Mouse (Mus musculus) kidney, postnatal 4 days (tissue): ENCODE data around the gene Mpdz.

ENCODE experiments used
- DNase-seq, 2 experiments: peaks; one replicate each; pipeline ENCODE4 v3.0.0; 2021; ENCODE audit warnings: mixed read lengths in 2 of 2

The Mpdz gene

DNA sequence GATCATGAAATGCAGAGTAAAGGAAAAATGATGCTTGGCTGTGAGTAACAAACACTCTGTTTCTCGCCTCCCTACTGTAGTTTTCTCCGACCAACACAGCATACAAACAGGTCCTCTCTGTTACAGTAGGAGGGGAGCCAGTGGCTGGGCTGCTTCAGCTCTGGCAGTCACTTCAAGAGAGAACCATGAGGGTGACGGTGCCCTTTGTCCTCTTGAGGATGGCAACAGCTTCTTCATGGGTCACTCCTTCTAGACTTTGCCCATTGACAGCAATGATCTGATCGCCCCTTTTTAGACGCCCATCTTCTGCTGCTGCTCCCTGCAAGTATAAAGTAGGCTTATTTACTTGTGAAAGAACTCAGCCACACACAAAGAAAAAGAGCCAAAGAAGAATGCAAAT lies 163.2 kb downstream of the Mpdz start:
- DNase-seq, result peak in 1 of 2 experiments; percentile 35

DNA sequence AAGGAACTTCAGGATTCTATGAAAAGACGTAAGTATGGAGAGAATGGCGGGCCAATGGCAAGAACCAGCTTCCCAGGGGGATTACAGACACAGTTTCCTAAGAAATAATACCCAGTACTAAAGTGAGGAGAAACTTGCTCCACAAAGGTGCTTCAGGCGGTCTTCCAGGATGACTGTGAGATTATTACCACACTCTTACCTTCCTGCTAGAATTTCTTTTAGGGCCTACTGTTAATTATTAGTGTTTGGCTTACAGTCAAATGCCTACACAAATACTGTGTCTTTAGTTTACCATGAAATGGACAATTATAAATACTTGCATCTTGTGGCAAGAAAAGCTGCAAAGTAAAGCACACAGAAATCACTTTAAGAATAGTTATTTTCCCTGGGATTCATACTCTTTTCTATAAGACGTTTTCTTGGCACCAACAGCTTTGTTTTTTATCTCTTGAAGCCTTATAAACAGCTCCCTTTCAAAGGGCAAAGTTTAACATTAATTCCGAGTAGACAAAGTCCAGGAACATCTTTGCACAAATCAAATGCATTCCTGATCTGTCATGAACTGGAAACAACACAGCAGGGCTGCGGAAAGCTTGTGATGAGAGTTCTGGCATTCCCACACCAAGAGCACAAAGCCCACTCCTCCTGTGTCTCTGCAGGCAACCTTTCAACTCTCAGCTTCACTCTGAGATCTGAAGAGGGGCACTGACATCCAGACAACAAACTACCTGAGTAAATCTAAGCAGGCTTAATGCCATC lies 166.5 kb downstream of the Mpdz start:
- peak; percentile 31 to 62 for DNase-seq

DNA sequence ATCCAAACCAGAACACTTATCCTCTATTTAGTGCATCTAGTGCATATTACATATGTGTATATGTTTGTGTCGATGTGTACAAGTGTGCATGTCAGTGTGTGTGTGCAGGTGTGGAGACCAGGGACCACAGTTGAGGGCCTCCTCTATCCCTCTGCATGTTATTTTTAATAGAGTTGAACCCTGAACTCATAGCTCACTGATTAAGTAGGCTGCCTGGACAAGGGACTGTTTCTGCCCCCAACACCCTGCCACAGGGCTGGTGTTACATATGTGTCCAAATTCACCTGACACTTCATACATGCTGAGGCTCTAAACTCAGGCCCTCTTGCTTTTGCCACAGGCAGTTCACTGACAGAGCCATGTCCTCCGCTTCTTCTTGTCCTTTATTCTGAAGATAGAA lies 169.5 kb downstream of the Mpdz start:
- peak in 1 of 2 experiments; percentile 7 for DNase-seq

DNA sequence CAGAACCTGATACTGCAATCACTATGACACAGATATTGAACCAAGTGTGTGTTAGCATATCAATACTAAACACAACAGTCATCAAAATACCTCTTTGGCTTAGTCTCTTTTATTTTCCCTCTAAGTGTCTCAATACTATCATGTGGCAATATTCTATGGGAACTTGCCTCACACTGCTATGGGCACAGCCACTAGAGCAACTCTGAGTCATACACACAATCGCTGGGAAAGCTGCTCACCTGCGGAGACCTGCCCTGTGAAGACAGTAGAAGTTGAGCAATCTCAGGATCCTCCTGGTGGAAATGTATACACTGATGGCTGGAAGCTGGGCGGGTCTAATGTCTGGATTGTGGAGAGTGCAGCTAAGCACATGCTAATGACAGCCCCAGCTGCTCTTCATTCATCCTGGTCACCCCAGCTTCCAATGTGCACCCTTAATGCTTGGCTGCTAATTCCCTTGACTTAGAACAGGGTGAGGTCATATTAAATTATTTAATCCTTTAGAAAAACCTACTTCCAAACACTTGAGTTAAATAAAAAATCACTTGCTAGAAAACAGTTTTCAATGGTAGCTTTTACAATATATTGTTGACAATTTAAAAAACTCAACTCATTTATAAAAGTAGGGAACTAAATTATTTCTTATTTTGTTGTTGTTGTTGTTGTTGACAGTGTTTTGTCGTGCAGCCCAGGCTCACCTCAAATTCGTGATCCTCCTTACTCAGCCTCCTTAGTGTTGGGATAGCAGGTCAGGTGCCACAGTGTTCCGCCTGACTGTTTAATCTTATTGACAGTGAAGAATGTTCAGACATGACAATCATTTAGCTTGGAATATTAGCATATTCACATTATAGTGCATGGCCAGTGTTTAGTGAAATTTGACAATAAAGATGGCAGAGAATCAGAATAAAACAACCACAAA lies 189.5 kb downstream of the Mpdz start:
- no peak for DNase-seq

DNA sequence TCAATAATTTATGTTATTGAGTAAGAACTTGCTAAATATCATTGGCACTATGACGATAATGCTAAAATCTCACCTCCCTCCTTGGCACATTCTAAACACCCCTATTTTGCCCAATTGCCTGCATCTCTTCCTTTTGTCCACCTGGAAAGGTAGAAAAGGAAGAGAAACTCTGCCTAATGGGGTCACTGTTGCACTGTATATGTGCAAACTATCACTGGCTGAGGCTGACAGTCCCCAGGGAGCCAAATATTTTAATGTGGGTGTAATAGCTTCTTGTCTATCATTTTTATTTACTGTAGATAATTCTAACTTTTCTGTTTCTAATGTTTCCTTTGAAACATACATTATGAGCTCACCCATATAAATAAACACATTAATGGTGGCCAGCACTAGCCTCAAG lies 190.3 kb downstream of the Mpdz start:
- DNase-seq, result peak in 1 of 2 experiments; percentile 13

DNA sequence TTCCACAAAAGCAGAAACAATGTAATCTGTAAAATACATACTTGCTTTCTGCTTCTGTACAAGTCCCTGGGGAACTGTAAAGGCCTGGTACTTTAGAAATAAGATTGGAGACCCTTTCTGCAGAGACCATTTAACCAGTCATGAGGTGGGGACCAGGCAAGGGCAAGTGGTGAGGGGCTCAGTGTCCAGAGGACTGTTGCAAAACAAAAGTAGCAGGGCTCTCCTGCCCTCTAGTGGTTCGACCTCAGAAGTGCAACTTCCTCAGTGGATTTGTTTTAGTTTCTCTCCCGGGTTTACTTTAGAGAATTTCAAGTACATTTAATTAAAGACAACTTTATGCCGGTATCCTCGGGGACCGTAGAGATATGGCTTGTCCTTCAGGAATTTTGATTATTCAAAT lies 190.7 kb downstream of the Mpdz start:
- DNase-seq, result peak; percentile 77 to 80

DNA sequence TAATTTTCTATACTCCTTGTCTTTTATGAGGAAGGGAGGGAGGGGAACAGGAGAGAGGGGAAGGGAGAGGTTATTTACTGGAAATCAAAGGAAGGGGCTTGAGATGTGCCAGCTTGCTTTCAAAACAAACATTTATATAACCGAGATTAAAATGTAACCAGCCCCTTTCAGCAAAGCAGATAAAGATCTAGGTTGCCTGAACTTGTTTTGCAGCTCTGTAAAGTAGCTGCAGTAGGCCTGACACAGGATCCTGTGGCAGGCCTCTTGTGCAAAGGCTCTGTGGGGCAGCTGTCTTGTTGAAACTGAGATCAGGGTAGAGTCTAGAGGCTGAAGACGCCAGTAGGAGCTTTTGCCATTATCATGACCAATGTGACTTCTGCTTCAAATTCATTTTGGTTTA lies 193.4 kb downstream of the Mpdz start:
- DNase-seq, result no peak

DNA sequence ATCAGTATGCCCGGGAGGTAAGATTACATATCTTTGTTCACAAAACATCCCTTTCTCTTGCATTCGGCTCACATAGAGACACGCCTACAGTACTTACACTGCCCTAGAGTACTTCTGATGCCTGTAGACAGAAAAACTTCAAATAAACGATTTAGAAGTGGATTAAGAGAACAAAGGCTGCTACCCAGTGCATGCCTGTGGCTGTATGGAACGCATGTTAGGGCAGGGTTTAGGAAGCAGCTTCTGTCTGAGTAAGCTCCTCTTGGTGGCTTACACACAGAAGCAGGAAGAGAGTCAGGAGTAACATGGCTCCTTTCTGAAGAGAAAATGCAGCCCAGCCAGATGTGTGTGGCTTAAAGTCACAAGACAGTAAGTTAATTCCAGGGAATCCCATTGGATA lies 206.4 kb downstream of the Mpdz start:
- DNase-seq, result no peak
